19 mouse cellular contexts compared by ENCODE assay signal in genomic region chr2:169090256-169090655, GRCm38 (mm10).
DNase-seq lines count a peak whose midpoint lies in the region; ATAC-seq and TF ChIP-seq lines count a peak whose summit lies in the region.
"Had no signal": no experiment of that assay in that cellular context is flagged by ENCODE, and none has a peak within 500 bp of the region (broad histone marks: within the 10 kb centered on the region; RNA-seq: fewer than 3 reads in every experiment).

No protein-coding gene starts in this region.

- H3K27me3 ChIP-seq in intestine, postnatal 0 days (replicated peaks; ENCODE audit: control insufficient read depth, insufficient read depth, low read length), result no peaks in the 10 kb centered on the region
- H3K27me3 ChIP-seq in intestine, embryonic 16.5 days (replicated peaks; ENCODE audit: control insufficient read depth, insufficient read depth, low read length), result no peaks in the 10 kb centered on the region
- H3K27me3 ChIP-seq in midbrain, postnatal 0 days (ENCODE audit: insufficient read depth, low read length), result no peaks in the 10 kb centered on the region
- H3K27me3 ChIP-seq in midbrain, embryonic 13.5 days, result no peaks in the 10 kb centered on the region
- H3K27me3 ChIP-seq: hindbrain, embryonic 15.5 days; liver, embryonic 13.5 days had no signal

- no peak overlapping the region for H3K27ac ChIP-seq in intestine, postnatal 0 days (ENCODE audit: low read depth, low read length)
- no peak overlapping the region for H3K27ac ChIP-seq in intestine, embryonic 16.5 days (ENCODE audit: low read length)
- H3K27ac ChIP-seq in midbrain, postnatal 0 days (ENCODE audit: low read depth, low read length), result no peak overlapping the region
- H3K27ac ChIP-seq in midbrain, embryonic 13.5 days, result no peak overlapping the region
- H3K27ac ChIP-seq: heart, embryonic 10.5 days; hindbrain, embryonic 15.5 days; liver, embryonic 13.5 days had no signal

- H3K36me3 ChIP-seq in intestine, postnatal 0 days (ENCODE audit: control insufficient read depth, insufficient read depth), result no peaks in the 10 kb centered on the region
- H3K36me3 ChIP-seq in intestine, embryonic 16.5 days (ENCODE audit: control insufficient read depth, insufficient read depth, low read length), result no peaks in the 10 kb centered on the region
- no peaks in the 10 kb centered on the region for H3K36me3 ChIP-seq in midbrain, postnatal 0 days (ENCODE audit: insufficient read depth, low read length)
- H3K36me3 ChIP-seq in midbrain, embryonic 13.5 days, result no peaks in the 10 kb centered on the region
- H3K36me3 ChIP-seq: forebrain, embryonic 12.5 days; heart, embryonic 10.5 days; hindbrain, embryonic 15.5 days; liver, embryonic 13.5 days had no signal

- no peak for ATAC-seq in intestine, postnatal 0 days
- no peak for ATAC-seq in intestine, embryonic 16.5 days
- ATAC-seq in midbrain, postnatal 0 days (ENCODE audit: low FRiP score), result no peak
- no peak for ATAC-seq in midbrain, embryonic 13.5 days

- peak; percentile 29 for TF ChIP-seq CTCF in intestine, postnatal 0 days (IDR thresholded peaks at IDR 0.05; ENCODE audit: low read depth)
- peak; percentile 21; the same call in 1 of the 2 replicates for TF ChIP-seq CTCF in midbrain, postnatal 0 days (IDR thresholded peaks at IDR 0.05)

- no peak overlapping the region for H3K4me2 ChIP-seq in intestine, postnatal 0 days (replicated peaks; ENCODE audit: low read depth)
- H3K4me2 ChIP-seq in intestine, embryonic 16.5 days (ENCODE audit: low read depth, low read length), result no peak overlapping the region
- H3K4me2 ChIP-seq in midbrain, postnatal 0 days (ENCODE audit: low read depth, low read length, poor library complexity, severe bottlenecking), result no peak overlapping the region
- no peak overlapping the region for H3K4me2 ChIP-seq in midbrain, embryonic 13.5 days (replicated peaks)
- H3K4me2 ChIP-seq: forebrain, embryonic 12.5 days; hindbrain, embryonic 15.5 days; liver, embryonic 13.5 days had no signal

- no peak overlapping the region for H3K9ac ChIP-seq in intestine, postnatal 0 days (ENCODE audit: low read depth, low read length)
- H3K9ac ChIP-seq in intestine, embryonic 16.5 days (ENCODE audit: low read depth, low read length), result no peak overlapping the region
- H3K9ac ChIP-seq in midbrain, postnatal 0 days (replicated peaks; ENCODE audit: low read length, poor library complexity, severe bottlenecking), result no peak overlapping the region
- no peak overlapping the region for H3K9ac ChIP-seq in midbrain, embryonic 13.5 days (replicated peaks)
- H3K9ac ChIP-seq: forebrain, embryonic 12.5 days; hindbrain, embryonic 15.5 days; liver, embryonic 13.5 days had no signal

- WGBS in intestine, postnatal 0 days, result 81% methylated on average over 3 of the region's 3 CpGs
- 81% methylated on average over 3 of the region's 3 CpGs for WGBS in intestine, embryonic 16.5 days
- 82% methylated on average over 3 of the region's 3 CpGs for WGBS in midbrain, postnatal 0 days
- 82% methylated on average over 3 of the region's 3 CpGs for WGBS in midbrain, embryonic 13.5 days

- no peak for DNase-seq in midbrain, postnatal 0 days (ENCODE audit: low spot score)
- DNase-seq in ZHBTc4 (ENCODE audit: low read depth, low spot score), result peak; percentile 41
- peak; percentile 64 for DNase-seq in testis, postnatal 14 days (ENCODE audit: low spot score)
- DNase-seq in retina, postnatal 1 day, result no peak
- DNase-seq: adrenal gland, adult 2 months; B cell, adult 2 months; cerebellum, adult 11 months; gastrocnemius, postnatal 14 days; heart, postnatal 10 days; kidney, adult 2 months; kidney, postnatal 36 days; liver, embryonic 13.5 days; right cerebral cortex, postnatal 4 days had no signal

- peaks cover 3% of the 10 kb centered on the region; the same call in 1 of the 2 replicates for H3K9me3 ChIP-seq in intestine, postnatal 0 days (ENCODE audit: control insufficient read depth)
- no peaks in the 10 kb centered on the region for H3K9me3 ChIP-seq in intestine, embryonic 16.5 days (ENCODE audit: control insufficient read depth, low read length)
- H3K9me3 ChIP-seq in midbrain, postnatal 0 days (ENCODE audit: low read length), result no peaks in the 10 kb centered on the region
- H3K9me3 ChIP-seq in midbrain, embryonic 13.5 days, result peaks cover 5% of the 10 kb centered on the region

- no peaks in the 10 kb centered on the region for H3K4me1 ChIP-seq in intestine, postnatal 0 days (replicated peaks; ENCODE audit: control insufficient read depth, insufficient read depth, low read length)
- no peaks in the 10 kb centered on the region for H3K4me1 ChIP-seq in intestine, embryonic 16.5 days (ENCODE audit: control insufficient read depth, insufficient read depth, low read length)
- H3K4me1 ChIP-seq in midbrain, postnatal 0 days (ENCODE audit: insufficient read depth, low read length), result no peaks in the 10 kb centered on the region
- peaks cover 7% of the 10 kb centered on the region; the same call in 1 of the 2 replicates for H3K4me1 ChIP-seq in midbrain, embryonic 13.5 days (replicated peaks)
- H3K4me1 ChIP-seq: liver, embryonic 13.5 days had no signal

- H3K4me3 ChIP-seq in intestine, postnatal 0 days (ENCODE audit: low read depth, low read length), result no peak overlapping the region
- no peak overlapping the region for H3K4me3 ChIP-seq in intestine, embryonic 16.5 days (ENCODE audit: low read length)
- H3K4me3 ChIP-seq in midbrain, postnatal 0 days (ENCODE audit: low read depth, low read length), result no peak overlapping the region
- no peak overlapping the region for H3K4me3 ChIP-seq in midbrain, embryonic 13.5 days (replicated peaks)
- H3K4me3 ChIP-seq: forebrain, embryonic 12.5 days; heart, embryonic 10.5 days; hindbrain, embryonic 15.5 days; liver, embryonic 13.5 days had no signal

Comparison
In these comparisons a context has a peak if more than half of its experiments do, and no peak if none do; other contexts are left out.
1. DNase-seq: peak in ZHBTc4 (single experiment) and testis, postnatal 14 days (single experiment); none in midbrain, postnatal 0 days (single experiment) and retina, postnatal 1 day (single experiment).